Mouse (Mus musculus): ENCODE data around the gene Dnah2. TPM values are rescaled to one million over a fixed set of nuclear protein-coding genes. Genes with fewer than 3 reads are reported as not detected.
A peak's percentile ranks its signal among the peaks of the same experiment; 100 is the strongest.

Gene Dnah2
- polyA plus RNA-seq, 1 experiment from 2014 or later = 0.95 TPM

GRCm38 (mm10) chr11:69581147-69581688 is 32.3 kb upstream of the Dnah2 start:
- DNase-seq (ENCODE audit: low spot score) = peak; percentile 96
- H3K9me3 ChIP-seq = no peaks in the 10 kb centered on the region
- H3K27me3 ChIP-seq (ENCODE audit: insufficient read depth, poor library complexity, severe bottlenecking) = no peaks in the 10 kb centered on the region
- H3K4me3 ChIP-seq = peak overlapping the region; percentile 70
- under 1% methylated on average over 36 of the region's 36 CpGs for WGBS
- peaks cover 50% of the 10 kb centered on the region for H3K4me1 ChIP-seq
- peak overlapping the region; percentile 91 for H3K27ac ChIP-seq
- peaks cover 19% of the 10 kb centered on the region for H3K36me3 ChIP-seq

GRCm38 (mm10) chr11:69580572-69581146 is 31.7 kb upstream of the Dnah2 start:
- Histone ChIP-seq H3K9me3 (no peaks in the 10 kb centered on the region), H3K27ac (peak overlapping the region; percentile 91), H3K27me3 (ENCODE audit: insufficient read depth, poor library complexity, severe bottlenecking) (no peaks in the 10 kb centered on the region), H3K4me3 (peak overlapping the region; percentile 70), H3K4me1 (peaks cover 46% of the 10 kb centered on the region), H3K36me3 (peaks cover 23% of the 10 kb centered on the region)
- under 1% methylated on average over 25 of the region's 25 CpGs for WGBS
- no peak for DNase-seq (ENCODE audit: low spot score)

GRCm38 (mm10) chr11:69580091-69580514 is 31.2 kb upstream of the Dnah2 start, which contains the start of the genes Wrap53 and Trp53:
Gene Wrap53 (minus strand): TSS chr11:69580255.
Gene Trp53 (plus strand): TSS chr11:69580359.
- WGBS = under 1% methylated on average over 13 of the region's 13 CpGs
- peak within 1 kb of the TSS; percentile 70 for H3K4me3 ChIP-seq
- no peaks in the 10 kb centered on the region for H3K27me3 ChIP-seq (ENCODE audit: insufficient read depth, poor library complexity, severe bottlenecking)
- H3K36me3 ChIP-seq = peaks cover 26% of the 10 kb centered on the region
- peaks cover 45% of the 10 kb centered on the region for H3K4me1 ChIP-seq
- peak; percentile 98 for DNase-seq (ENCODE audit: low spot score)
- peak within 1 kb of the TSS; percentile 91 for H3K27ac ChIP-seq
- no peaks in the 10 kb centered on the region for H3K9me3 ChIP-seq

- Histone ChIP-seq H3K4me3 (peak overlapping the region; percentile 70), H3K36me3 (peaks cover 29% of the 10 kb centered on the region), H3K27me3 (ENCODE audit: insufficient read depth, poor library complexity, severe bottlenecking) (no peaks in the 10 kb centered on the region), H3K9me3 (no peaks in the 10 kb centered on the region), H3K27ac (peak overlapping the region; percentile 91), H3K4me1 (peaks cover 43% of the 10 kb centered on the region)
- DNase-seq (ENCODE audit: low spot score) = peak; percentile 99
- WGBS = 3% methylated on average over 39 of the region's 39 CpGs
Observed at GRCm38 (mm10) chr11:69579128-69580017, 30.5 kb upstream of the Dnah2 start.

GRCm38 (mm10) chr11:69578301-69578700 is 29.4 kb upstream of the Dnah2 start:
- WGBS = 10% methylated on average over 15 of the region's 15 CpGs
- Histone ChIP-seq H3K4me1 (peaks cover 43% of the 10 kb centered on the region), H3K4me3 (peak overlapping the region; percentile 70), H3K27me3 (ENCODE audit: insufficient read depth, poor library complexity, severe bottlenecking) (no peaks in the 10 kb centered on the region), H3K9me3 (no peaks in the 10 kb centered on the region), H3K36me3 (peaks cover 32% of the 10 kb centered on the region), H3K27ac (peak overlapping the region; percentile 91)
- DNase-seq (ENCODE audit: low spot score) = no peak

- Histone ChIP-seq H3K27me3 (ENCODE audit: insufficient read depth, poor library complexity, severe bottlenecking) (no peaks in the 10 kb centered on the region), H3K27ac (no peak overlapping the region), H3K4me3 (no peak overlapping the region), H3K4me1 (peaks cover 34% of the 10 kb centered on the region), H3K9me3 (no peaks in the 10 kb centered on the region), H3K36me3 (peaks cover 44% of the 10 kb centered on the region)
- no peak for DNase-seq (ENCODE audit: low spot score)
- 67% methylated on average over 5 of the region's 5 CpGs for WGBS
Observed at GRCm38 (mm10) chr11:69576307-69576706, 27.4 kb upstream of the Dnah2 start.

GRCm38 (mm10) chr11:69575220-69575619 is 26.3 kb upstream of the Dnah2 start:
- Histone ChIP-seq H3K27ac (no peak overlapping the region; the same call in 1 of the 2 replicates), H3K27me3 (ENCODE audit: insufficient read depth, poor library complexity, severe bottlenecking) (no peaks in the 10 kb centered on the region), H3K4me3 (no peak overlapping the region), H3K9me3 (no peaks in the 10 kb centered on the region), H3K36me3 (peaks cover 55% of the 10 kb centered on the region), H3K4me1 (peaks cover 34% of the 10 kb centered on the region)
- no peak for DNase-seq (ENCODE audit: low spot score)
- WGBS = 63% methylated on average over 3 of the region's 3 CpGs

- H3K4me3 ChIP-seq = no peak overlapping the region
- DNase-seq (ENCODE audit: low spot score) = no peak
- peaks cover 64% of the 10 kb centered on the region for H3K36me3 ChIP-seq
- H3K4me1 ChIP-seq = peaks cover 46% of the 10 kb centered on the region
- 69% methylated on average over 8 of the region's 8 CpGs for WGBS
- H3K27me3 ChIP-seq (ENCODE audit: insufficient read depth, poor library complexity, severe bottlenecking) = no peaks in the 10 kb centered on the region
- H3K9me3 ChIP-seq = no peaks in the 10 kb centered on the region
- H3K27ac ChIP-seq = no peak overlapping the region
Observed at GRCm38 (mm10) chr11:69565131-69565530, 16.2 kb upstream of the Dnah2 start.

- H3K9me3 ChIP-seq = no peaks in the 10 kb centered on the region
- H3K27ac ChIP-seq = peak overlapping the region; percentile 97; the same call in 1 of the 2 replicates
- no peak overlapping the region for H3K4me3 ChIP-seq
- WGBS = 72% methylated on average over 3 of the region's 3 CpGs
- H3K27me3 ChIP-seq (ENCODE audit: insufficient read depth, poor library complexity, severe bottlenecking) = no peaks in the 10 kb centered on the region
- H3K36me3 ChIP-seq = peaks cover 58% of the 10 kb centered on the region
- no peak for DNase-seq (ENCODE audit: low spot score)
- peaks cover 53% of the 10 kb centered on the region for H3K4me1 ChIP-seq
Observed at GRCm38 (mm10) chr11:69564391-69564790, 15.5 kb upstream of the Dnah2 start.

- no peaks in the 10 kb centered on the region for H3K9me3 ChIP-seq
Observed at GRCm38 (mm10) chr11:69563373-69563772, 14.5 kb upstream of the Dnah2 start.

GRCm38 (mm10) chr11:69560896-69561854 is 12.3 kb upstream of the Dnah2 start:
- Histone ChIP-seq H3K4me3 (peak overlapping the region; percentile 76), H3K9me3 (no peaks in the 10 kb centered on the region), H3K36me3 (peaks cover 42% of the 10 kb centered on the region), H3K4me1 (peaks cover 85% of the 10 kb centered on the region), H3K27ac (peak overlapping the region; percentile 97), H3K27me3 (ENCODE audit: insufficient read depth, poor library complexity, severe bottlenecking) (peaks cover 10% of the 10 kb centered on the region)
- DNase-seq (ENCODE audit: low spot score) = peak; percentile 90
- WGBS = 16% methylated on average over 16 of the region's 16 CpGs

More at GRCm38 (mm10) chr11:69563373-69563772, 14.5 kb upstream of the Dnah2 start:
- peaks cover 63% of the 10 kb centered on the region for H3K4me1 ChIP-seq
- H3K27ac ChIP-seq = peak overlapping the region; percentile 97
- peaks cover 54% of the 10 kb centered on the region for H3K36me3 ChIP-seq
- no peak for DNase-seq (ENCODE audit: low spot score)
- no peaks in the 10 kb centered on the region for H3K27me3 ChIP-seq (ENCODE audit: insufficient read depth, poor library complexity, severe bottlenecking)
- 47% methylated on average over 13 of the region's 13 CpGs for WGBS
- peak overlapping the region; percentile 27; the same call in 1 of the 2 replicates for H3K4me3 ChIP-seq
